Comparison of ENCODE assay signal across 9 mouse cellular contexts in the genomic region with DNA sequence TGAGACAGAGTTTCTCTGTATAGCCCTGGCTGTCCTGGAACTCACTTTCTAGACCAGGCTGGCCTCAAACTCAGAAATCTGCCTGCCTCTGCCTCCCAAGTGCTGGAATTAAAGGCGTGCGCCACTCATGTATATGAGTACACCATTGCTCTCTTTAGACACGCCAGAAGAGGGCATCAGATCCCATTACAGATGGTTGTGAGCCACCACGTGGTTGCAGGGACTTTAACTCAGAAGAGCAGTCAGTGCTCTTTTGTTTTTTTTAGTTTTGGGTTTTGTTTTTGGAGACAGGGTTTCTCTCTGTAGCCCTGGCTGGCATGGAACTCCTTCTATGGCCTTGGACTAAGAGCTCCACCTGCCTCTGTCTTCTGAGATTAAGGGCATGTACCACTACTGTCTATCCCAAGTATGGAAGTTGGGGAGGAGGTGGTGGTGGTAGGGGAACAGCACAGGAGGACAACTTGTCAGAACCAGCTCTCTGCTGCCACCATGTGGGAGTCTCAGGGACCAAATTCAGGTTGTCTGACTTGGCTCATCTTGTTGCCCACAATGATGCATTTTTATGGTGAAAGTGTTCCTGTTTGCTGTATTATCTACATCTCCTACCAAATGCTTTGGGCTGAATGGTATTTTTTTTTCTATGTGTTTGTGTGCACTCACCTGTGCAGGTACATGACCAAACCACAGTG. TPM values are rescaled to one million over a fixed set of nuclear protein-coding genes. Genes with fewer than 3 reads are reported as not detected.
DNase-seq lines count a peak whose midpoint lies in the region; TF ChIP-seq lines count a peak whose summit lies in the region.
"Had no signal": no experiment of that assay in that cellular context is flagged by ENCODE, and none has a peak within 500 bp of the region (broad histone marks: within the 10 kb centered on the region; RNA-seq: fewer than 3 reads in every experiment).

No protein-coding gene starts in this region.

- H3K4me1 ChIP-seq in ES-Bruce4 (ENCODE audit: control insufficient read depth, insufficient read depth, low read length): peaks cover 7% of the 10 kb centered on the region
- peaks cover 5% of the 10 kb centered on the region; the same call in 1 of the 2 replicates for H3K4me1 ChIP-seq in lung, adult 2 months (ENCODE audit: control insufficient read depth, insufficient read depth, low read length)

- 54% methylated on average over 4 of the region's 4 CpGs for WGBS in lung, adult 2 months

- H3K36me3 ChIP-seq in ES-Bruce4 (ENCODE audit: control insufficient read depth, insufficient read depth, low read length, poor library complexity, severe bottlenecking): peaks cover 8% of the 10 kb centered on the region
- H3K36me3 ChIP-seq: heart, embryonic 15.5 days had no signal

- peak; percentile 89 for TF ChIP-seq CTCF in ES-Bruce4 (IDR thresholded peaks at IDR 0.05; ENCODE audit: low read depth, low read length)
- TF ChIP-seq CTCF in lung, adult 2 months (IDR thresholded peaks at IDR 0.05; ENCODE audit: insufficient read depth, low read length): peak; percentile 93

- no peaks in the 10 kb centered on the region for H3K9me3 ChIP-seq in ES-Bruce4 (replicated peaks; ENCODE audit: control insufficient read depth, insufficient read depth, low read length, poor library complexity, severe bottlenecking)
- H3K9me3 ChIP-seq: heart, embryonic 15.5 days had no signal

- H3K4me3 ChIP-seq in ES-Bruce4 (ENCODE audit: low read depth, low read length): no peak overlapping the region
- no peak overlapping the region for H3K4me3 ChIP-seq in lung, adult 2 months (replicated peaks; ENCODE audit: extremely low read depth, low read depth, low read length)
- H3K4me3 ChIP-seq: heart, embryonic 15.5 days had no signal

- 0 out of 2 replicates have a peak overlapping the region, but pooled peaks have one; percentile 95 for H3K9ac ChIP-seq in ES-Bruce4 (ENCODE audit: low read depth, poor library complexity, severe bottlenecking)
- H3K9ac ChIP-seq: heart, embryonic 15.5 days had no signal

- H3K27me3 ChIP-seq in ES-Bruce4 (ENCODE audit: control insufficient read depth, insufficient read depth, low read length, poor library complexity, severe bottlenecking): no peaks in the 10 kb centered on the region
- H3K27me3 ChIP-seq: heart, embryonic 15.5 days had no signal

- no peak for TF ChIP-seq POLR2A in ES-Bruce4 (IDR thresholded peaks at IDR 0.05; ENCODE audit: insufficient read depth, low read length)
- no peak for TF ChIP-seq POLR2A in lung, adult 2 months (IDR thresholded peaks at IDR 0.05; ENCODE audit: borderline replicate concordance, extremely low read depth, low read depth, low read length)

- peak; percentile 94 for DNase-seq in 416B (ENCODE audit: low read depth)
- DNase-seq in c-Kit-positive CD71-positive TER-119-positive erythroid progenitor cells, embryonic 14.5 days (ENCODE audit: low spot score): peak; percentile 89
- peak; percentile 58 to 76 for DNase-seq in frontal cortex, postnatal 10 days (ENCODE audit: low spot score in 2 of 2)
- peak; percentile 83 for DNase-seq in kidney, postnatal 14 days
- DNase-seq in lung, adult 2 months: peak; percentile 72
- DNase-seq in right cerebral cortex, adult 2 months (ENCODE audit: low spot score in 2 of 2): peak; percentile 87 to 89
- DNase-seq in urinary bladder, postnatal 36 days (ENCODE audit: low spot score in 2 of 2): peak; percentile 72 to 76

- TF ChIP-seq EP300 in ES-Bruce4 (IDR thresholded peaks at IDR 0.05; ENCODE audit: insufficient read depth, low read depth, low read length): no peak

- H3K27ac ChIP-seq in ES-Bruce4 (ENCODE audit: insufficient read depth, low read length): peak overlapping the region; percentile 88
- H3K27ac ChIP-seq: heart, embryonic 15.5 days had no signal

RNA-seq across cellular contexts. Expression of a gene that starts 4.1 kb away (rescaled TPM):
- 52.1 and 57.0 TPM in 2 replicates for polyA plus RNA-seq in ES-Bruce4 (2011; ENCODE audit: insufficient read depth, insufficient read length, low read depth, missing spikeins)
- 8.9 and 11.6 TPM in 2 replicates for polyA plus RNA-seq in lung, adult 2 months (2012; rRNA removed)

RNA-seq across cellular contexts. Expression of a gene that starts 4.2 kb away (rescaled TPM):
- polyA plus RNA-seq in ES-Bruce4 (2011; ENCODE audit: insufficient read depth, insufficient read length, low read depth, missing spikeins): 210 and 229 TPM in 2 replicates
- polyA plus RNA-seq in lung, adult 2 months (2012; rRNA removed): 26.5 and 28.5 TPM in 2 replicates

RNA-seq across cellular contexts. Expression of a gene that starts 15.3 kb away (rescaled TPM):
- 8.2 and 8.7 TPM in 2 replicates for polyA plus RNA-seq in ES-Bruce4 (2011; ENCODE audit: insufficient read depth, insufficient read length, low read depth, missing spikeins)
- 57.4 and 82.8 TPM in 2 replicates for polyA plus RNA-seq in lung, adult 2 months (2012; rRNA removed)

RNA-seq across cellular contexts. Expression of a gene that starts 20.1 kb away (rescaled TPM):
- 278 and 351 TPM in 2 replicates for polyA plus RNA-seq in ES-Bruce4 (2011; ENCODE audit: insufficient read depth, insufficient read length, low read depth, missing spikeins)
- polyA plus RNA-seq in lung, adult 2 months (2012; rRNA removed): 1.3 and 135 TPM in 2 replicates

RNA-seq across cellular contexts. Expression of a gene that starts 20.5 kb away (rescaled TPM):
- polyA plus RNA-seq in ES-Bruce4 (2011; ENCODE audit: insufficient read depth, insufficient read length, low read depth, missing spikeins): 42.8 and 55.5 TPM in 2 replicates
- 30.3 and 32.9 TPM in 2 replicates for polyA plus RNA-seq in lung, adult 2 months (2012; rRNA removed)
